Mouse (Mus musculus) heart, adult 2 months (tissue): Measurements from ENCODE around the gene Gys2.

Source experiments
- CTCF ChIP-seq: fragments of 200-600 bp; IDR thresholded peaks from 2 replicates; pipeline ENCODE4 v1.8.1; 2022; ENCODE audit warnings: antibody characterized with exemption, mild to moderate bottlenecking, moderate library complexity
- POLR2A ChIP-seq: fragments of 200-500 bp; IDR thresholded peaks from 2 replicates; pipeline ENCODE4 v1.6.1; 2011; ENCODE audit warnings: mild to moderate bottlenecking, low read depth, low read length, control low read depth; ENCODE audit not compliant: insufficient read depth

DNA sequence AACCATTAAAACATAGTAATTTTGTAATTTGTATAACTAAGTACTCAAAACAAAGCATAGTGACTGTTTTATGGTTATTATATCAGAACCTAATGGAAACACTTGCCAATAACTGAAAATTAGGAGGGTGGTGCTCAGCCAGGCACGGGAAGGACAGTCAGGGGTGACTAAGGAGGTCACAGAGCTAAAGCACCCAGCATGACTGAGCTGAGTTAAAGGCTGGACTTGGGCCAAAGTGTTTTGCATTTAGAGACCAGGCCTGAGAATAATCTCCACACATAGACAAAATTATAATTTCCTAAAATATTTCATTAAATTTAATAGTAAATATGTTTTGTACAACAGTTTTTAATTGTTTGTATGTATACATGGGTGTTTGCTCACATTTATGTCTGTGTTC is 95.8 kb downstream of the Gys2 start:
- TF ChIP-seq CTCF (no peak), POLR2A (no peak)
